Mouse (Mus musculus): ENCODE measurements around the gene Ing2. TPM values are rescaled to one million over a fixed set of nuclear protein-coding genes. Genes with fewer than 3 reads are reported as not detected.

The Ing2 gene
- 46.6 and 47.1 TPM in 2 replicates for polyA plus RNA-seq (2012; rRNA removed)

DNA sequence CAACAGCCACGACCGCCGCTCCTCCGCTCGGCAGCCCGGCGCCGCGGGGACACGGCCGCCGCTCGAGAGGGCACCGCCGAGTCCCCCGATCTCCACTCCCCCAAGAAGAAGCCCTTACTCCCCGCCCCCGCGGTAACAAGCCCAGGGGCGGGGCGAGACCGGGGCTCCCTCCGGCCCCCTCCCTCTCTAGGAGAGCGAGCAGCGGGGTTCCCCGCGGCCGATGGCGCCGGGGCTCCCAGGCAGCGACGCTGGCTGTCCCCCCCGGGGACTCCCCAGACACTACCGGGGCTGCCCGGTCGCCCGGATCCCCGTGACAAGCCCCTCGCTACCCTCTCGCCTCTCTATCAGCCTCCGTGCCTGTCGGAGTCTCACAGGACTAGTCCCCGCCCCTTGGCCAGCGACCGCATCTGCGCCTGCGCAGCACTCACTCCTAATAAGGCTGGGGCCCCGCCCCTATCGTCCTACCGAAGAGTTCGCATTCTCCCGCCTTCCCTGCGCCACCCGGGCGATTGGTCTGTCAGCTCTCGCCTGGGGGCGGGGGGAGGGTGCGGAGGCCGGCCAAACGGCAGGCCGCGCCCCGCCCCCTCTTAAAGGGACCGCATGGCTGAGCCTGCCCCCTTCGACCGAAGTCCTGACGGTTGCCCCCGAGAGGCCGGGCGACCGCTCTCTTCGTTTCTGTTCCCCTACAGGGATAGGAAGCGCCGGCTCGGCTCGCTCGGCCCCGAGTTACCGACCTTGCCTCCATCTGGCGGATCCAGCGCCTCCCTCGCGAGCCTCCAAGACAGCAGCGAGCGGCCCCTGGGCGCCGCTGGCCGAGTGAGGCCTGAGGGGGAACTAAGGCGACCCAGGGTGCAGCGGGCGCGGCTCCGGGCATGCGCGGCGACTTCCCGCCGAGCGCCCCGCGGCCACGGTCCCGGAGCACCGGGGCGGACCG lies at the start of gene Ing2:
Gene Ing2 (minus strand): TSS at position 780 of the 934 bp plus-strand sequence.
- H3K27ac ChIP-seq (ENCODE audit: insufficient read depth, low read length) = peak within 1 kb of the TSS; percentile 83
- H3K4me1 ChIP-seq (ENCODE audit: control insufficient read depth, insufficient read depth, low read length) = no peaks in the 10 kb centered on the region; the same call in 1 of the 2 replicates
- TF ChIP-seq POLR2A (IDR thresholded peaks at IDR 0.05; ENCODE audit: extremely low read depth, insufficient read depth, low read length) (peak; percentile 82), CTCF (IDR thresholded peaks at IDR 0.05; ENCODE audit: extremely low read depth, insufficient read depth, low read length) (no peak)
- peak within 1 kb of the TSS; percentile 90 for H3K4me3 ChIP-seq (ENCODE audit: insufficient read depth, low read length)

DNA sequence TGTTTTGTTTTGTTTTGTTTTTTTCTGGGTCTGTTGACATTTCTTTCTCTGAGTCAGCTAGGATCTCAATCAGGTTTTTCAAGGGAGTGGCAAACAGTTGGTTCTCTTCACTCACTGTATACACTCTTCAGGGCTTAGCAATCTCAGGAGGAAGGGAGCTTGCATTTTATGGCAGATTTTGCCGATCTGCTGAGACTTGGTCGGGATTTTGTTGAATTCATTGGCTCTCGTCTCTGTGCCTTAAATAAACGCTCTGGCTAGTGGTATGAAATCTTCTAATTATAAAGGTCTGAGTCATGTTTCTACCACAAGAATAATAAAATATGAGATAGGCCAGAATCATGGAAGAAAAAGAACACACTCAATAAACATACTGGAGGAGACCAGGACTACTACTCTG lies 46.3 kb upstream of the Ing2 start:
- H3K27ac ChIP-seq (ENCODE audit: insufficient read depth, low read length) = no peak overlapping the region
- no peaks in the 10 kb centered on the region for H3K4me1 ChIP-seq (ENCODE audit: control insufficient read depth, insufficient read depth, low read length)
- no peak overlapping the region for H3K4me3 ChIP-seq (ENCODE audit: insufficient read depth, low read length)
- TF ChIP-seq CTCF (IDR thresholded peaks at IDR 0.05; ENCODE audit: extremely low read depth, insufficient read depth, low read length) = no peak
- TF ChIP-seq POLR2A (IDR thresholded peaks at IDR 0.05; ENCODE audit: extremely low read depth, insufficient read depth, low read length) = 0 out of 2 replicates have a peak, but pooled peaks have one; percentile 18

DNA sequence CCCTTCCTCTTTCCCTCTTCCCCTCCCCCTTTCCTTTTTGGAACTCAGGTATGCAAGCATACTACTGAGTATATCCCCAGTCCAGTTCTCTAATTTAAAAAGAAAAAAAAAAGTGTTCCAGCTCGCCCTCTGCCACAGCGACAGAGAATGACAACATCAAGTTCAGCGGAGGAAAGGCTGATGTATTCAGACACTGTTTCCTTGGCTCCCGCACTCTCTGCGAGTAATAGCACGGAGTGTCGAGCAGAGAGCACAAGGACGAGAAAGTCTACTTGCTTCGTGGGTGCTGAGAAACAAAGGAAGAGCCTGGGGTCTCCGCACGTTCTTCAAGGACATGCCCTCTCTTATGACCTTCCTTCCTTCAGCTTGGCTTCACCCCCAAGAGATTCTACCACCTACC lies 43.3 kb upstream of the Ing2 start:
- no peaks in the 10 kb centered on the region for H3K4me1 ChIP-seq (ENCODE audit: control insufficient read depth, insufficient read depth, low read length)
- TF ChIP-seq POLR2A (IDR thresholded peaks at IDR 0.05; ENCODE audit: extremely low read depth, insufficient read depth, low read length) (no peak), CTCF (IDR thresholded peaks at IDR 0.05; ENCODE audit: extremely low read depth, insufficient read depth, low read length) (0 out of 2 replicates have a peak, but pooled peaks have one; percentile 2)
- H3K4me3 ChIP-seq (ENCODE audit: insufficient read depth, low read length) = no peak overlapping the region
- H3K27ac ChIP-seq (ENCODE audit: insufficient read depth, low read length) = no peak overlapping the region

DNA sequence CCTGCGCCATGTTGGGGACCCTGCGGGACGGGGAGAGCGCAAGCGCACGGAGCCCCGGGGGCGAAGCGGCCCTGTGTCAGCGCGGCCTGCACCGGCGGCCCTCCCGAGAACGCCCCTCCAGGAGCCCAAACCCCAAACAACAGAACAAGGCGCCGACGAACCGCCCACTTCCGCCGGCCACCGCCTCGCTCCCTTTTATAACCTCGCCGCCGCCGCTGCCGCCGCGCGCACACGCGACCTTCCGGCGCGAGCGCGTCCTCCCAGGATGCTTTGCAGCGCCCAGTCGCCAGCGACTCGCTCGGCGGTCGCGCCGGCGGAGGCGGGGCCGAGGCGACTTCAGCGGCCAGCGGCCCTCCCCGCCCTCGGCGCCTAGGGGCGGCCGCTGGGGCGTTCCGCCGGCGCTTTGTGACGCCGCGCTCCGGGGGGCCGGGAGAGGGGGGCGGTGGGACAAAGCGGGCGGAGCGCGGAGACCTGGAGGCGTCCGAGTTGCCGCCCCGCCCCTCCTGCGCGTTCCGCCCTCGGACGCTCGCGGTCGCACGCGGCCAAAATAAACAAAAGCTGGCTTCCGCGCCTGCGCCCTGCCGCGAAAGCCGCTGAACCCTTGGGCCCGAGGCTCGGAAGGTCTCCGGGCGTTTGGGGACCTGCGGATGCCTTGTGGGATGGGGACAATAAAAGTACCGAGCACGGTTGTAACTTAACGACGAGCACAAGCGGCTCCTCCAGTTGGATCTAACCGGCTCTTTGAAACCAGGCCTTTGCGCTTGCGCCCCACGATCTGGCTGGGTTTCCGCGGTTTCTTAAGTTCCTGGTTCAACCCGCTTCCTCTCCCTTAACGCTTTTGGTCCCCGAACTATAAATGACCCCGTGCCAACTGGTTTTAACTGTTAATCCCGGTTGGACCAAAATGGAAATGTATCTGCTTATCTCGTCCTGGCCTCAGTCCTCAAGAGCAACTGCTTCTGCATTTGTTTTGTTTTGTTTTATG lies 38.7 kb upstream of the Ing2 start, which contains the start of gene Cdkn2aip:
Gene Cdkn2aip (minus strand): TSS at position 172 of the 985 bp plus-strand sequence.
- Histone ChIP-seq H3K4me3 (ENCODE audit: insufficient read depth, low read length) (peak within 1 kb of the TSS; percentile 89), H3K4me1 (ENCODE audit: control insufficient read depth, insufficient read depth, low read length) (peaks cover 3% of the 10 kb centered on the region; the same call in 1 of the 2 replicates)
- TF ChIP-seq POLR2A (IDR thresholded peaks at IDR 0.05; ENCODE audit: extremely low read depth, insufficient read depth, low read length) (peak; percentile 77), CTCF (IDR thresholded peaks at IDR 0.05; ENCODE audit: extremely low read depth, insufficient read depth, low read length) (no peak)

DNA sequence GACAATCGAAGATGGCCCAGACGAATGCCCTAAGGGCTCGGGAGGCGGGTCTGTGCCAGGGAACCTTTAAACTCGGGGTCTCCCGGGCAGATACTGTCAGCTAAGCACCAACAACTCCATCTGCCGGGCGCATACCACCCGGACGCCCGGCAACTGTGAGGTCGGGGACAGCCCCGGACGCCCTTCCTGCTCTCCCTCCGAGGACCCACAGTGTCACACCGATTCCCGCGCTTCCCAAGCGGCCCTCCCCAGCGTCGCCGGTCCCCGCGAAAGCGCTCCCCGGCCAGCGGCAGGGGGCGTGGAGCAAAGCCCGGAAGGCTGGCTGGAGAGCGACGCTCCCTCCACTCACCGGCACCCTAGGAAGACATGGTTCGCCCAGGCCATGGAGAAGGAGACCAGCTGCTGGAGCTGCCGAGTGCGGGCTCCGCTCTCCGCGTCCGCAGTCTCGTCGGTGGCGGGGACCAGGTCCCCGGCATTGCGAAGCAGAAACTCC lies 37.9 kb upstream of the Ing2 start:
- peak overlapping the region; percentile 92 for H3K27ac ChIP-seq (ENCODE audit: insufficient read depth, low read length)
- peaks cover 3% of the 10 kb centered on the region; the same call in 1 of the 2 replicates for H3K4me1 ChIP-seq (ENCODE audit: control insufficient read depth, insufficient read depth, low read length)
- H3K4me3 ChIP-seq (ENCODE audit: insufficient read depth, low read length) = peak overlapping the region; percentile 89
- no peak for TF ChIP-seq POLR2A (IDR thresholded peaks at IDR 0.05; ENCODE audit: extremely low read depth, insufficient read depth, low read length)
- no peak for TF ChIP-seq CTCF (IDR thresholded peaks at IDR 0.05; ENCODE audit: extremely low read depth, insufficient read depth, low read length)

More for the DNA sequence above, 38.7 kb upstream of the Ing2 start, which contains the start of gene Cdkn2aip:
- peak within 1 kb of the TSS; percentile 92 for H3K27ac ChIP-seq (ENCODE audit: insufficient read depth, low read length)

DNA sequence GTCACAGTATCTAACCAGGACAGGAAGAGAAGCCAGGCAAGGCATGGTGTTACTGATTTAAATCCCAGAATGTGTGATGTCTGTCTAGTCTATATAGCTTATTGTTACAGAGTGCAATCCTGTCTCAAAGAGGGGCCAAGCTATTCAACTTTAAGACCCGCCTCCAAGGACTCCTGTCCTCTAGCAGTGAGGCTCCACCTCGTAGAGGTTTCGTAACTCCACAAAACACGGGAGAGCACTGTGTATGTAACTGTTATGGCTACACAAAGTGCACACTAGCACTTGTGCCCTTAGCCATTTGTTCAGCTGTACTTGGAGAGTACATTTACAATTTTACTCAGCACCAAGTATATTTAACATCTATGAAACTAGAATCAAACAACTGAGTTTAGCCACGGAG lies 32.8 kb upstream of the Ing2 start:
- H3K27ac ChIP-seq (ENCODE audit: insufficient read depth, low read length) = no peak overlapping the region
- H3K4me3 ChIP-seq (ENCODE audit: insufficient read depth, low read length) = no peak overlapping the region
- peaks cover 3% of the 10 kb centered on the region; the same call in 1 of the 2 replicates for H3K4me1 ChIP-seq (ENCODE audit: control insufficient read depth, insufficient read depth, low read length)
- TF ChIP-seq CTCF (IDR thresholded peaks at IDR 0.05; ENCODE audit: extremely low read depth, insufficient read depth, low read length) = no peak
- no peak for TF ChIP-seq POLR2A (IDR thresholded peaks at IDR 0.05; ENCODE audit: extremely low read depth, insufficient read depth, low read length)

DNA sequence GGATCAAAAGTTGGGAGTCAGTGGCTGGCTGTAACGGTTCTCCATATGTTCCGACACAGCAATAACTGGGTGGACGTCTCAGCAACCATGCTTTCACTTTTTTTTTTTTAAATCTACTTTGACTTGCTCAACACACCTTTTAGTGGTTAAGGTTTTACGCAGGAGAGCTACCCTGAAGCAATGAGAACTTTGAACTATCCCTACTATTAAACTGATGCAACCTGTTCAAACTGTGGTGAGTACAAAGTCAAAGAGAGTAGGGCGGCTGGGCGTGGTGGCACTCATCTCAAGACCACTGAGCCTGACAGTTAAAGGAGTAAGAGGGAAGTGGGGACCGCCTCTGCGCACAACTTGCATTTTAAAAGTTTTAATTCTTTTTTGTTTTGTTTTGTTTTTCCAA lies 31.4 kb upstream of the Ing2 start:
- Histone ChIP-seq H3K4me3 (ENCODE audit: insufficient read depth, low read length) (no peak overlapping the region), H3K4me1 (ENCODE audit: control insufficient read depth, insufficient read depth, low read length) (no peaks in the 10 kb centered on the region), H3K27ac (ENCODE audit: insufficient read depth, low read length) (no peak overlapping the region)
- TF ChIP-seq POLR2A (IDR thresholded peaks at IDR 0.05; ENCODE audit: extremely low read depth, insufficient read depth, low read length) (no peak), CTCF (IDR thresholded peaks at IDR 0.05; ENCODE audit: extremely low read depth, insufficient read depth, low read length) (no peak)

DNA sequence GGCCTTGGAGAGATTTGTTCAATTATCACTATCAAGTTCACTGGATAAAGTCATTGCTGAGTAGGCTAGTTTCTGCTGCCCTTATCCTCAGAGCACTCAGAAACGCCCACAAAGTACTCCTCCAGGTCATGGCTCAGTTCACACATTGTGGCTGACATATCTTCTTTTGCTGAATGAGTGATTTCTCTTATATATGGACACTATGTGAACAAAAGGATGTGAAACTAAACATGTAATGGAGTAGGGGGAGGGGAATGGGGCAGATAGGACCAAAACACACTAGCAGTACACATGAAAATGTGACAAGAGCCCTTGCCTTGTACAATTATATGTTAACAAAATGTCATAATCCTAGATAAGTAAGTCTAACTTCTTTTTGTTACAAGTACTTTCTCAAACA lies 27.0 kb upstream of the Ing2 start:
- no peak overlapping the region for H3K27ac ChIP-seq (ENCODE audit: insufficient read depth, low read length)
- H3K4me3 ChIP-seq (ENCODE audit: insufficient read depth, low read length) = no peak overlapping the region
- TF ChIP-seq POLR2A (IDR thresholded peaks at IDR 0.05; ENCODE audit: extremely low read depth, insufficient read depth, low read length) (no peak), CTCF (IDR thresholded peaks at IDR 0.05; ENCODE audit: extremely low read depth, insufficient read depth, low read length) (no peak)
- no peaks in the 10 kb centered on the region for H3K4me1 ChIP-seq (ENCODE audit: control insufficient read depth, insufficient read depth, low read length)

DNA sequence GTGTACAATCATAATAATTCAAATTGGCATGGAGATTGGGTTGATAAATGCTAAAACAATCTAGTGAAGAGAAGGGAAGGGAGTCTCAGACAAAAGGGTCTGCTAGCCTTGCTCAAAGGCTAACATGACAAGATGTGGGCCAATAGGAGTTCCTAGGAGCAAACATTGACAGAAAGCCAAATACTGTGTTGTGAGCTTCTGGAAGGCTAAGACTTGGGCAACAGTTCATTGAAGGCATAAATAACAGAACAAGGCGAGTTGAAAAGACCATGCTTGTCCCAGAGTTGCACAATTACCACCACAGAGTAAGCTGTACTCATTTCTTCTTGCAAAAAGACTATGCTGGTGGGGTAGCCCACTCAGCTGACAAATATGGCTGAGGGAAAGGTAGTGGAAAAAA lies 22.3 kb upstream of the Ing2 start:
- Histone ChIP-seq H3K4me3 (ENCODE audit: insufficient read depth, low read length) (no peak overlapping the region), H3K27ac (ENCODE audit: insufficient read depth, low read length) (no peak overlapping the region), H3K4me1 (ENCODE audit: control insufficient read depth, insufficient read depth, low read length) (peaks cover 2% of the 10 kb centered on the region; the same call in 1 of the 2 replicates)
- TF ChIP-seq CTCF (IDR thresholded peaks at IDR 0.05; ENCODE audit: extremely low read depth, insufficient read depth, low read length) (no peak), POLR2A (IDR thresholded peaks at IDR 0.05; ENCODE audit: extremely low read depth, insufficient read depth, low read length) (no peak)

Measured in cortical plate, adult 2 months (tissue).